Mouse (Mus musculus) heart, embryonic 10.5 days (tissue): ENCODE measurements at regions not wholly inside any gene's neighbourhood (a gene's known extent, or its start where the extent isn't known, plus 50 kb on each side); places are given as distances from the start of the nearest gene placed in this dataset.

Source experiments
- DNase-seq: peaks from one replicate; pipeline ENCODE4 v3.0.0-alpha.2; 2017; ENCODE audit warnings: low spot score
- H3K27ac ChIP-seq: fragments of 300-500 bp; sonication (generic); 2 replicates; pipeline ENCODE4 v1.5.1; 2016; ENCODE audit warnings: mild to moderate bottlenecking
- H3K27me3 ChIP-seq: fragments of 300-500 bp; sonication (generic); 2 replicates; pipeline ENCODE4 v1.6.1; 2016; ENCODE audit warnings: mild to moderate bottlenecking; ENCODE audit not compliant: poor library complexity, insufficient read depth, severe bottlenecking
- H3K36me3 ChIP-seq: fragments of 300-500 bp; sonication (generic); 2 replicates; pipeline ENCODE4 v1.6.1; 2016; ENCODE audit warnings: mild to moderate bottlenecking, moderate library complexity
- H3K4me1 ChIP-seq: fragments of 300-500 bp; sonication (generic); 2 replicates; pipeline ENCODE4 v1.6.1; 2016; ENCODE audit warnings: mild to moderate bottlenecking
- H3K4me3 ChIP-seq: fragments of 300-500 bp; sonication (generic); 2 replicates; pipeline ENCODE4 v1.5.1; 2016; ENCODE audit warnings: mild to moderate bottlenecking, moderate library complexity
- H3K9me3 ChIP-seq: fragments of 300-500 bp; sonication (generic); 2 replicates; pipeline ENCODE4 v1.6.1; 2016; ENCODE audit warnings: mild to moderate bottlenecking, moderate library complexity
- WGBS: fragments of 180-500 bp; shearing (Covaris S2); methylation state at CpG from one replicate; pipeline ENCODE4 v1.1.7; 2016; 5-methylcytosine and 5-hydroxymethylcytosine counted together

DNA sequence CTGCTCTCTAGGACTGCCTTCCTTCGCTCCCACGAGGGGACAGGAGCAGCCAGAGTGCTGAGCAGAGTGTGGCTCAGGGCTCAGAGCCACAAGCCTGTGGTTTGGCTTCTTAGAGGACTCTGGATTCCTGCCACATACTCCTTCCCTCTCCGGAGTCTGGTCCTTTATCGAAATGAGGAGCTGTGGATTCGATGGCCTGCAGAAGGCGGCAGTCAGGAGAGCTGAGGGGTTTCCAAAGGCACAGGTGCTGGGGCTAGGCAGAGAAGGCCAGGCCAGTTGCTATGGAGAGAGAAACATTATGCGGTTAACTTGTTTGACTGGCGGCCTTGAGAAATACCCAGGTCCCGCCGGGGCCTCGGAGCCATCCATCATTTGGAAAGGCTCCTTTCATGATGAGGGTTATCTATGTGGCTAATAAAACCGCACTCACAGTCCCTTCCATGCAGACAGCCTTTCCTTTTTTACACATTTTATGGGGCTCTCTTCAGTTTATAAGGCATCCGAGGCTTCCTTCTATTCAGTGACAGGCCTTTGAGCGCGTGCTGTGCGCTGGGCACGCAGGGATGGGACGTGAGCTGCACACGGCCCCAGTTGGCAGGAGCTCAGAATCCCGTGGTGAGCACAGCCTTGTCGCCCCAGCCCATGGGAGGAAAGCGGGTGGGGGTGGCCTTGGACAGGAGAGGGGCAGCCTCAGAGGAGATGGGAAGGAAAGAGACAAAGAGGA is 61.2 kb upstream of the Gjb5 start:
- Histone ChIP-seq H3K4me3 (no peak overlapping the region), H3K9me3 (no peaks in the 10 kb centered on the region), H3K27me3 (peaks cover 5% of the 10 kb centered on the region; the same call in 1 of the 2 replicates), H3K4me1 (peaks cover 38% of the 10 kb centered on the region), H3K36me3 (no peaks in the 10 kb centered on the region), H3K27ac (0 out of 2 replicates have a peak overlapping the region, but pooled peaks have one; percentile 5)
- no peak for DNase-seq
- 37% methylated on average over 22 of the region's 22 CpGs for WGBS

DNA sequence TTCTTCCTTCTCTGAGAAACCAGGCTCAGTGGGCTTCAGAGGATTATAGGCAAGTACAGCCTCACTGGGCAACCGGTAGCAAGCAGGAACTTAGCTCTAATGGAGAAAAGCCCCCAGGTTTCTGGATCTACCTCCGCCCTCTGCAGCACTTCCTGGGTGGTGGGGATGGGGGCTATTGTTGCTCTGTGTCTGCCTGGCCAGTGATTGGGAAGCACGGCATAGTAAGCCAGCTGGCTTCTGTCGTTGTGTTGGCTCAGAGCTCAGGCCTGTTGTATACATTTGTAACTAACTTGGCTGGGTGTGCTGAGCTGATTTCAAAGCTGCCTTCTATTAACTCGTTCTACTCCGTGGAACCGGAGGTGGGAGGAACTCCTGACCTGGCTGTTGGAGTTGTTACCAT is 58.9 kb upstream of the Gjb5 start:
- no peak overlapping the region for H3K27ac ChIP-seq
- no peak for DNase-seq
- H3K27me3 ChIP-seq: peaks cover 5% of the 10 kb centered on the region; the same call in 1 of the 2 replicates
- 49% methylated on average over 7 of the region's 7 CpGs for WGBS
- H3K9me3 ChIP-seq: no peaks in the 10 kb centered on the region
- H3K36me3 ChIP-seq: no peaks in the 10 kb centered on the region
- no peak overlapping the region for H3K4me3 ChIP-seq
- peaks cover 30% of the 10 kb centered on the region for H3K4me1 ChIP-seq

DNA sequence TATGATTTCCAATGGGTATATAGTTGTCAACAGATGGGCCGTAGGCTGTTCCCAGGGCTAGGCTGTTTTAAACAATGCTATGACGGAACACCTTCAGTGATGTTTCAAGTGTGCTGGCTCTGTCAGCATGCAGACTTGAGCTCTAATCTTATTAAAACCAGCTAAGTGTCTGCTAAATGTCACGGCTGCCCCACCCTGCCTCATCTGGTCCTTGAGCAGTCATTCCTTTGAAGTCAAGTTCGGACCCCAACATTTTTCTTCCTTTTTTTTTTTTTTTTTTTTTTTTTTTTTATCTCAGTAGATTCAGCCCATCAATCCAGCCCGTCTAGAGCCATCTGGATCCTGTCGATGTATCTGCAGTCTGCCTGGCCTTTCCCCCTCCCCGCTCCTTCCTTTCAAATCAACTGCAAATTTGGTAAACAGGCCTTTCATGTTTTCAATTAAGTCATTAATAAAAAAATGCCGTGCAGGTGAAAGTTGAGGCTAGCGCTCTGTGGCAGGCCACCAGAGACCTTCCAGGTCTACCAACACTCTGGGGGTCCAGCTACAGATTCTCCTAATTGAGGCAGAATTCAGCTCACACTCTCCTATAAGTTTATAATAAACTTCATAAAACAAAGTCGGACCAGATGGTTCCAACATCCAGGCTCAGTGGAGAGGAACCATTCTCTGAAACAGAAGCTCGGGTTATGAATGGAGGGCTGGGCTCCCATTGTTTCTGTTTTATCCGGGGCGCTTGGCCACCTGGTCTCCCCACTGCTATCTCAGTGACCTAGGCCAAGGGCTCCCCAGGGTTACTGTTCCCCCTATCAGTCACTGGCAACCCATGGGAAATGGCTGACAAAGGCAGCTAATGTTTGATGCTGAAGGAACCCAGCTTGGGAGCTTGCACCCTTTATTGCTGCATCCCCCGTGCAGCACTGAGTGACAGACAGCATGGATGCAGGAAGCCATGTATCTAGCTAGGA is 56.3 kb upstream of the Gjb5 start:
- WGBS: 40% methylated on average over 14 of the region's 14 CpGs
- Histone ChIP-seq H3K4me1 (peaks cover 46% of the 10 kb centered on the region), H3K4me3 (no peak overlapping the region), H3K36me3 (no peaks in the 10 kb centered on the region), H3K27me3 (peaks cover 5% of the 10 kb centered on the region; the same call in 1 of the 2 replicates), H3K27ac (no peak overlapping the region), H3K9me3 (no peaks in the 10 kb centered on the region)
- DNase-seq: no peak
